Mouse (Mus musculus) hindbrain, embryonic 10.5 days (tissue): ENCODE measurements around the gene Pcsk2. TPM values are rescaled to one million over a fixed set of nuclear protein-coding genes. Genes with fewer than 3 reads are reported as not detected.

Source experiments
- DNase-seq: peaks from one replicate; pipeline ENCODE4 v3.0.0-alpha.2; 2017; ENCODE audit warnings: low spot score
- H3K27ac ChIP-seq: fragments of 300-500 bp; sonication (generic); 2 replicates; pipeline ENCODE4 v1.5.1; 2016; ENCODE audit warnings: mild to moderate bottlenecking, moderate library complexity
- H3K27me3 ChIP-seq: fragments of 300-500 bp; sonication (generic); 2 replicates; pipeline ENCODE4 v1.6.1; 2016; ENCODE audit warnings: mild to moderate bottlenecking; ENCODE audit not compliant: poor library complexity, insufficient read depth, severe bottlenecking
- H3K36me3 ChIP-seq: fragments of 300-500 bp; sonication (generic); 2 replicates; pipeline ENCODE4 v1.6.1; 2016; ENCODE audit warnings: mild to moderate bottlenecking, moderate library complexity
- H3K4me1 ChIP-seq: fragments of 300-500 bp; sonication (generic); replicated peaks from 2 replicates; pipeline ENCODE4 v1.6.1; 2016; ENCODE audit warnings: mild to moderate bottlenecking
- H3K4me3 ChIP-seq: fragments of 300-500 bp; sonication (generic); 2 replicates; pipeline ENCODE4 v1.5.1; 2016; ENCODE audit warnings: mild to moderate bottlenecking, moderate library complexity
- H3K9me3 ChIP-seq: fragments of 300-500 bp; sonication (generic); 2 replicates; pipeline ENCODE4 v1.6.1; 2016; ENCODE audit warnings: mild to moderate bottlenecking, moderate library complexity
- WGBS: fragments of 180-500 bp; shearing (Covaris S2); methylation state at CpG from one replicate; pipeline ENCODE4 v1.1.7; 2016; 5-methylcytosine and 5-hydroxymethylcytosine counted together
- polyA plus RNA-seq: library from polyadenylated mRNA; unstranded; fragments of >200 nt; fragmentation: Nextera tagmentation; extraction: Ambion mirVana; gene quantifications from 2 replicates; pipeline ENCODE4 v1.2.1, GENCODE M21; 2016

The Pcsk2 gene
- polyA plus RNA-seq, 1 experiment from 2014 or later = 2.4 TPM

- H3K4me1 ChIP-seq = peaks cover 7% of the 10 kb centered on the region
Measured at GRCm38 (mm10) chr2:143835820-143836219, 289.9 kb downstream of the Pcsk2 start.

GRCm38 (mm10) chr2:143837291-143837701, 291.3 kb downstream of the Pcsk2 start:
- H3K4me1 ChIP-seq = peaks cover 7% of the 10 kb centered on the region
- H3K4me3 ChIP-seq = peak overlapping the region; percentile 40
- no peaks in the 10 kb centered on the region for H3K27me3 ChIP-seq
- peak; percentile 80 for DNase-seq
- H3K9me3 ChIP-seq = no peaks in the 10 kb centered on the region
- no peak overlapping the region; the same call in 1 of the 2 replicates for H3K27ac ChIP-seq
- WGBS = 2% methylated on average over 8 of the region's 8 CpGs
- H3K36me3 ChIP-seq = no peaks in the 10 kb centered on the region

More at GRCm38 (mm10) chr2:143835820-143836219, 289.9 kb downstream of the Pcsk2 start:
- Histone ChIP-seq H3K27me3 (no peaks in the 10 kb centered on the region), H3K9me3 (no peaks in the 10 kb centered on the region), H3K4me3 (no peak overlapping the region), H3K27ac (no peak overlapping the region), H3K36me3 (no peaks in the 10 kb centered on the region)
- 91% methylated on average over 7 of the region's 7 CpGs for WGBS
- no peak for DNase-seq

- Histone ChIP-seq H3K4me3 (no peak overlapping the region), H3K9me3 (no peaks in the 10 kb centered on the region), H3K27me3 (no peaks in the 10 kb centered on the region), H3K36me3 (no peaks in the 10 kb centered on the region), H3K27ac (no peak overlapping the region), H3K4me1 (peaks cover 7% of the 10 kb centered on the region)
- no peak for DNase-seq
- WGBS = 76% methylated on average over 5 of the region's 5 CpGs
Measured at GRCm38 (mm10) chr2:143838698-143839097, 292.7 kb downstream of the Pcsk2 start.

- Histone ChIP-seq H3K27me3 (no peaks in the 10 kb centered on the region), H3K36me3 (no peaks in the 10 kb centered on the region), H3K4me1 (peaks cover 4% of the 10 kb centered on the region), H3K27ac (no peak overlapping the region), H3K9me3 (no peaks in the 10 kb centered on the region), H3K4me3 (no peak overlapping the region)
- WGBS = 89% methylated on average over 2 of the region's 2 CpGs
- no peak for DNase-seq
Measured at GRCm38 (mm10) chr2:143839458-143839857, 293.5 kb downstream of the Pcsk2 start.

- H3K27ac ChIP-seq = no peak overlapping the region
- H3K36me3 ChIP-seq = no peaks in the 10 kb centered on the region
- H3K4me3 ChIP-seq = no peak overlapping the region
- H3K27me3 ChIP-seq = no peaks in the 10 kb centered on the region
- H3K4me1 ChIP-seq = peaks cover 3% of the 10 kb centered on the region; the same call in 1 of the 2 replicates
- 83% methylated on average over 6 of the region's 6 CpGs for WGBS
- H3K9me3 ChIP-seq = no peaks in the 10 kb centered on the region
- no peak for DNase-seq
Measured at GRCm38 (mm10) chr2:143840895-143841294, 294.9 kb downstream of the Pcsk2 start.

GRCm38 (mm10) chr2:143841536-143841935, 295.6 kb downstream of the Pcsk2 start:
- H3K4me3 ChIP-seq = no peak overlapping the region
- no peaks in the 10 kb centered on the region for H3K27me3 ChIP-seq
- H3K4me1 ChIP-seq = peaks cover 3% of the 10 kb centered on the region; the same call in 1 of the 2 replicates
- no peaks in the 10 kb centered on the region for H3K9me3 ChIP-seq
- DNase-seq = no peak
- 80% methylated on average over 7 of the region's 7 CpGs for WGBS
- no peaks in the 10 kb centered on the region for H3K36me3 ChIP-seq
- no peak overlapping the region for H3K27ac ChIP-seq

- Histone ChIP-seq H3K27ac (no peak overlapping the region), H3K4me1 (no peaks in the 10 kb centered on the region), H3K36me3 (no peaks in the 10 kb centered on the region), H3K9me3 (no peaks in the 10 kb centered on the region), H3K27me3 (no peaks in the 10 kb centered on the region), H3K4me3 (no peak overlapping the region)
- 79% methylated on average over 5 of the region's 5 CpGs for WGBS
- no peak for DNase-seq
Measured at GRCm38 (mm10) chr2:143844779-143845178, 298.8 kb downstream of the Pcsk2 start.

GRCm38 (mm10) chr2:143846799-143847198, 300.8 kb downstream of the Pcsk2 start:
- no peak overlapping the region; the same call in 1 of the 2 replicates for H3K27ac ChIP-seq
- H3K4me3 ChIP-seq = no peak overlapping the region
- no peaks in the 10 kb centered on the region for H3K27me3 ChIP-seq
- no peak for DNase-seq
- 77% methylated on average over 4 of the region's 4 CpGs for WGBS
- H3K36me3 ChIP-seq = no peaks in the 10 kb centered on the region
- H3K9me3 ChIP-seq = no peaks in the 10 kb centered on the region
- H3K4me1 ChIP-seq = no peaks in the 10 kb centered on the region

GRCm38 (mm10) chr2:143847291-143847690, 301.3 kb downstream of the Pcsk2 start:
- no peaks in the 10 kb centered on the region for H3K9me3 ChIP-seq
- no peak overlapping the region for H3K27ac ChIP-seq
- no peak overlapping the region for H3K4me3 ChIP-seq
- DNase-seq = no peak
- WGBS = 73% methylated on average over 3 of the region's 3 CpGs
- no peaks in the 10 kb centered on the region for H3K36me3 ChIP-seq
- no peaks in the 10 kb centered on the region for H3K27me3 ChIP-seq
- H3K4me1 ChIP-seq = no peaks in the 10 kb centered on the region

GRCm38 (mm10) chr2:143851354-143852221, 305.6 kb downstream of the Pcsk2 start:
- H3K4me1 ChIP-seq = peaks cover 5% of the 10 kb centered on the region; the same call in 1 of the 2 replicates
- no peaks in the 10 kb centered on the region for H3K9me3 ChIP-seq
- no peaks in the 10 kb centered on the region for H3K27me3 ChIP-seq
- no peak overlapping the region for H3K27ac ChIP-seq
- H3K36me3 ChIP-seq = no peaks in the 10 kb centered on the region
- no peak for DNase-seq
- H3K4me3 ChIP-seq = no peak overlapping the region
- 87% methylated on average over 12 of the region's 12 CpGs for WGBS

- 71% methylated on average over 18 of the region's 18 CpGs for WGBS
- Histone ChIP-seq H3K36me3 (no peaks in the 10 kb centered on the region), H3K9me3 (no peaks in the 10 kb centered on the region), H3K4me1 (peaks cover 5% of the 10 kb centered on the region; the same call in 1 of the 2 replicates), H3K4me3 (no peak overlapping the region), H3K27me3 (no peaks in the 10 kb centered on the region), H3K27ac (no peak overlapping the region)
- no peak for DNase-seq
Measured at GRCm38 (mm10) chr2:143852295-143853275, 306.6 kb downstream of the Pcsk2 start.

- no peaks in the 10 kb centered on the region for H3K9me3 ChIP-seq
- DNase-seq = no peak
- peaks cover 5% of the 10 kb centered on the region; the same call in 1 of the 2 replicates for H3K4me1 ChIP-seq
- H3K4me3 ChIP-seq = no peak overlapping the region
- no peak overlapping the region for H3K27ac ChIP-seq
- H3K27me3 ChIP-seq = no peaks in the 10 kb centered on the region; the same call in 1 of the 2 replicates
- 83% methylated on average over 4 of the region's 4 CpGs for WGBS
- H3K36me3 ChIP-seq = no peaks in the 10 kb centered on the region
Measured at GRCm38 (mm10) chr2:143853447-143853846, 307.5 kb downstream of the Pcsk2 start.
